In the genomic region with DNA sequence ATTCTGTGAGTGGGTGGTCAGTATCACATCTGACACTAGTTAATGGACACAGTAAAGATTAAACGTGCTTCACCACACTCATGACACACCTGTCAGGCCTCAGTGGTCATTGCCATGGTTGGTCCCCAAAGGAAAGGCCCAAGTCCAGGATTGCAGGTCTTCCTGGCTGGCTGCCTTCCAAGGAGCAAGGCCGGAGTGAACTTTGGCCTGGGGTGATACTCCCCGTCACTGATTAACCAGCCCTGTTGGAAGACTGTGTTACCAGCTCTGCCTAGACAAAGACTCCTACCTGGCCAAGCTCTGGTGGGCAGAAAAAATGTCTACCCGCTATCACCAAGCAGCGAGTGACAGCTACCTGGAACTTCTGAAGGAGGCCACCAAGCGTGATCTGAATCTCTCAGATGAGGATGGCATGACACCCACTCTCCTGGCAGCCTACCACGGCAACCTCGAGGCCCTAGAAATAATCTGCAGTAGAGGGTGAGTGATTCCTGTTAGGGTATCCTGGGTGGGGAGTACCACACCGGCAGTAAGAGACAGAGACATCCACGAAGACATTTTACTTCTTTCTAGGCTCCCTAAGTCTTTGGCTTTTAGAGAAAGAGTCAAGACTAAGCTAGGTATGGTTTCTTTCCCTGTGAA, we compare ENCODE assay signal across 15 mouse cellular contexts. TPM values are rescaled to one million over a fixed set of nuclear protein-coding genes. Genes with fewer than 3 reads are reported as not detected.
DNase-seq lines count a peak whose midpoint lies in the region; ATAC-seq and TF ChIP-seq lines count a peak whose summit lies in the region.
"Had no signal": no experiment of that assay in that cellular context is flagged by ENCODE, and none has a peak within 500 bp of the region (broad histone marks: within the 10 kb centered on the region; RNA-seq: fewer than 3 reads in every experiment).

A gene (plus strand): TSS at position 256 of the 642 bp plus-strand sequence.

- TF ChIP-seq EP300 in liver, embryonic 14.5 days (IDR thresholded peaks at IDR 0.05; ENCODE audit: low read depth): no peak

- no peak within 1 kb of the TSS for H3K9ac ChIP-seq in intestine, embryonic 14.5 days (ENCODE audit: low read length)
- no peak within 1 kb of the TSS for H3K9ac ChIP-seq in liver, embryonic 14.5 days (replicated peaks)
- no peak within 1 kb of the TSS for H3K9ac ChIP-seq in hindbrain, embryonic 14.5 days
- H3K9ac ChIP-seq: embryonic facial prominence, embryonic 13.5 days; forebrain, embryonic 12.5 days; neural tube, embryonic 12.5 days had no signal

- peak; percentile 81 for ATAC-seq in intestine, embryonic 14.5 days (replicated peaks; ENCODE audit: low FRiP score, low TSS enrichment, low read depth)
- peak; percentile 70 for ATAC-seq in liver, embryonic 14.5 days (ENCODE audit: insufficient read depth)
- ATAC-seq in hindbrain, embryonic 14.5 days (ENCODE audit: low FRiP score): no peak
- ATAC-seq: midbrain, embryonic 16.5 days had no signal

- H3K4me2 ChIP-seq in intestine, embryonic 14.5 days (ENCODE audit: low read length): peak within 1 kb of the TSS; percentile 37
- peak within 1 kb of the TSS; percentile 23; the same call in 1 of the 2 replicates for H3K4me2 ChIP-seq in liver, embryonic 14.5 days (ENCODE audit: low read depth)
- no peak within 1 kb of the TSS for H3K4me2 ChIP-seq in hindbrain, embryonic 14.5 days (replicated peaks)
- H3K4me2 ChIP-seq: embryonic facial prominence, embryonic 13.5 days; forebrain, embryonic 12.5 days; heart, embryonic 11.5 days; neural tube, embryonic 12.5 days had no signal

- H3K27me3 ChIP-seq in intestine, embryonic 14.5 days (replicated peaks; ENCODE audit: control insufficient read depth, insufficient read depth, low read length): no peaks in the 10 kb centered on the region
- no peaks in the 10 kb centered on the region for H3K27me3 ChIP-seq in liver, embryonic 14.5 days (ENCODE audit: control insufficient read depth, insufficient read depth, low read length)
- H3K27me3 ChIP-seq in hindbrain, embryonic 14.5 days (ENCODE audit: control insufficient read depth, insufficient read depth, low read length): no peaks in the 10 kb centered on the region
- H3K27me3 ChIP-seq: embryonic facial prominence, embryonic 13.5 days; neural tube, embryonic 12.5 days had no signal

- peak; percentile 63 for DNase-seq in intestine, embryonic 14.5 days (ENCODE audit: low spot score)
- DNase-seq in kidney, adult 11 months: peak; percentile 94
- DNase-seq in kidney, postnatal 14 days: peak; percentile 92
- peak in 1 of 3 experiments; percentile 13 for DNase-seq in liver, embryonic 14.5 days (ENCODE audit: low read depth in 3 of 3, low spot score in 3 of 3)
- no peak for DNase-seq in neural tube, embryonic 10.5 days (ENCODE audit: extremely low spot score, low spot score)
- DNase-seq in embryo, embryonic 10.5 days (ENCODE audit: low spot score): no peak
- DNase-seq in frontal cortex, postnatal 14 days (ENCODE audit: low spot score in 2 of 2): no peak
- DNase-seq in hindbrain, embryonic 14.5 days (ENCODE audit: low spot score): no peak
- DNase-seq: lung, adult 18-20 months had no signal

- H3K4me1 ChIP-seq in intestine, embryonic 14.5 days (replicated peaks; ENCODE audit: control insufficient read depth, insufficient read depth, low read length): no peaks in the 10 kb centered on the region
- H3K4me1 ChIP-seq in liver, embryonic 14.5 days (replicated peaks; ENCODE audit: control insufficient read depth in 2 of 2, insufficient read depth in 2 of 2, low read length in 1 of 2): no peaks in the 10 kb centered on the region
- H3K4me1 ChIP-seq in hindbrain, embryonic 14.5 days (replicated peaks; ENCODE audit: control insufficient read depth, insufficient read depth, low read length): 0 out of 2 replicates have a peak, but pooled peaks cover 2% of the 10 kb centered on the region
- H3K4me1 ChIP-seq: forebrain, embryonic 12.5 days; neural tube, embryonic 12.5 days had no signal

- peak within 1 kb of the TSS; percentile 24 for H3K4me3 ChIP-seq in intestine, embryonic 14.5 days (ENCODE audit: low read depth, low read length)
- peak within 1 kb of the TSS; percentile 46 to 49 for H3K4me3 ChIP-seq in liver, embryonic 14.5 days (ENCODE audit: insufficient read depth in 1 of 2, low read depth in 2 of 2, low read length in 2 of 2)
- H3K4me3 ChIP-seq in hindbrain, embryonic 14.5 days (replicated peaks; ENCODE audit: low read length): no peak within 1 kb of the TSS
- H3K4me3 ChIP-seq: embryonic facial prominence, embryonic 13.5 days; forebrain, embryonic 12.5 days; neural tube, embryonic 12.5 days had no signal

- H3K9me3 ChIP-seq in intestine, embryonic 14.5 days (ENCODE audit: control insufficient read depth, low read length): no peaks in the 10 kb centered on the region
- no peaks in the 10 kb centered on the region for H3K9me3 ChIP-seq in liver, embryonic 14.5 days (ENCODE audit: control insufficient read depth, low read length)
- no peaks in the 10 kb centered on the region for H3K9me3 ChIP-seq in hindbrain, embryonic 14.5 days (ENCODE audit: control insufficient read depth, low read length)
- H3K9me3 ChIP-seq: embryonic facial prominence, embryonic 13.5 days; forebrain, embryonic 12.5 days; G1E; neural tube, embryonic 12.5 days had no signal

- TF ChIP-seq CTCF in liver, embryonic 14.5 days (IDR thresholded peaks at IDR 0.05; ENCODE audit: low read depth): no peak

- WGBS in intestine, embryonic 14.5 days: 72% methylated on average over 10 of the region's 10 CpGs
- WGBS in liver, embryonic 14.5 days (ENCODE audit: insufficient replicate concordance): 60% methylated on average over 10 of the region's 10 CpGs
- 86% methylated on average over 10 of the region's 10 CpGs for WGBS in hindbrain, embryonic 14.5 days

- H3K36me3 ChIP-seq in intestine, embryonic 14.5 days (ENCODE audit: control insufficient read depth, insufficient read depth, low read length): no peaks in the 10 kb centered on the region
- H3K36me3 ChIP-seq in liver, embryonic 14.5 days (replicated peaks; ENCODE audit: control insufficient read depth, insufficient read depth, low read depth): no peaks in the 10 kb centered on the region
- no peaks in the 10 kb centered on the region for H3K36me3 ChIP-seq in hindbrain, embryonic 14.5 days (replicated peaks; ENCODE audit: control insufficient read depth, insufficient read depth)
- H3K36me3 ChIP-seq: embryonic facial prominence, embryonic 13.5 days; forebrain, embryonic 12.5 days; G1E; neural tube, embryonic 12.5 days had no signal

- no peak within 1 kb of the TSS for H3K27ac ChIP-seq in intestine, embryonic 14.5 days (ENCODE audit: low read depth)
- no peak within 1 kb of the TSS for H3K27ac ChIP-seq in liver, embryonic 14.5 days
- no peak within 1 kb of the TSS for H3K27ac ChIP-seq in hindbrain, embryonic 14.5 days
- H3K27ac ChIP-seq: embryonic facial prominence, embryonic 13.5 days; forebrain, embryonic 12.5 days; neural tube, embryonic 12.5 days had no signal

RNA-seq across cellular contexts. Expression of the gene that starts here (rescaled TPM):
- 4.5 and 5.2 TPM in 2 replicates for polyA plus RNA-seq in intestine, embryonic 14.5 days (2014; fragmentation: Nextera tagmentation; extraction: Ambion mirVana)
- 2.4 and 3.2 TPM in 2 replicates for polyA plus RNA-seq in liver, embryonic 14.5 days (2012; rRNA removed)
- 0.95 and 1.3 TPM in 2 replicates for polyA plus RNA-seq in liver, embryonic 14.5 days (2014; fragmentation: Nextera tagmentation; extraction: Ambion mirVana)
- polyA plus RNA-seq in hindbrain, embryonic 14.5 days (2014; fragmentation: Nextera tagmentation; extraction: Ambion mirVana): not detected in 2 replicates
- polyA plus RNA-seq: G1E; midbrain, embryonic 16.5 days had no signal

Comparison
In these comparisons a context has a peak if more than half of its experiments do, and no peak if none do; other contexts are left out.
1. DNase-seq: peak in intestine, embryonic 14.5 days (single experiment), kidney, adult 11 months (single experiment) and kidney, postnatal 14 days (single experiment); none in neural tube, embryonic 10.5 days (single experiment), embryo, embryonic 10.5 days (single experiment), frontal cortex, postnatal 14 days (0 of 2) and hindbrain, embryonic 14.5 days (single experiment).